Mouse (Mus musculus): ENCODE results near the gene Ldha.

DNA sequence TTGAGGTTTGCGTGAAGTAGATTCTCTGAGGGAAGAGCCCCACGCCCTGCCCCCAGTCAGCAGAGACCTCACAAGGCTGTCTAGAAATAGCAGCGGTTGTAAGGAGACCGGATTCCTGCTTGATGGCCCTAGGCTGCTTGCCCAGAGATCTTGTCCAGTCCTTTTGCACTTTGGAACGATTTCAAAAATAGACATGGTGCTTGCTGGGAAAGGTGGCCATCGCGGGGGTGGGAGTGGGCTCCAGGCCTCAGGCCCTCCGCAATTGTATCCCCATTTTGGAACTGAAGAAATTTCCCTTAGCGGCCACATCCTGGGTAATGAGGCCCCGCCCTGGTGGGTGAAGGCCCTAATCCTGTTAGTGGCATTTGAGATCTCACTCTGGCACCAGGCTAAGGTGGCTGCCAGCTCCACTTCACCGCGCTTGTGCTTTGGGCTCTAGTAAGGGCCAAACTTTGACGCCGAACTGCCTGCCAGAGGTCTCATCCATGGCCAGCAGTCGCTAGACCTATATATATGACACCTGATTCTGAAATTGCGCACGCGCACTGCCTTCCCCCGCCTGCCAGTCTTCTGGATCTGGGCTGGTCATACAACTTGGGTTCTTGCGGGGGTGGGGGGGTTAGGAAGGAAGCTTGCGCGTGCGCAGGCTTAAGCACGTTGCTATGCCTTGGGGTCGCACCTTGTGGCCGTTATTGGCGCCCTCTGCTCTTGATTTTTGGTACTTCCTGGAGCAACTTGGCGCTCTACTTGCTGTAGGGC, 5.4 kb downstream of the Ldha start:
- no peak for TF ChIP-seq CTCF (IDR thresholded peaks at IDR 0.05; ENCODE audit: borderline replicate concordance, insufficient read depth, low read length)
- TF ChIP-seq POLR2A (IDR thresholded peaks at IDR 0.05; ENCODE audit: low read depth, low read length): peak; percentile 78

Data from embryonic fibroblast, embryonic 13.5 days (primary cell).